Mouse (Mus musculus) Patski (cell line): ENCODE measurements around the gene Cdr2. TPM values are rescaled to one million over a fixed set of nuclear protein-coding genes. Genes with fewer than 3 reads are reported as not detected.
"Not testable (repeated sequence)": the region's sequence is repeated elsewhere in the genome, so short reads cannot be mapped to it uniquely, and the experiment has no call there.

ENCODE experiments used
- ATAC-seq: fragments of 100-300 bp; one replicate; pipeline ENCODE4 v1.8.0; 2021
- CTCF ChIA-PET: fragments of 350-600 bp; sonication (Branson Sonifier 250); formaldehyde crosslinking; loops from one replicate; lab custom pipeline; 2022; ENCODE audit warnings: inconsistent platforms; lab: Charles Lee
- POLR2A ChIA-PET: fragments of 350-600 bp; sonication (Branson Sonifier 250); formaldehyde crosslinking; loops from one replicate; lab custom pipeline; 2022; ENCODE audit warnings: antibody characterized with exemption, inconsistent platforms; lab: Charles Lee
- DNase-seq: peaks from one replicate; pipeline ENCODE4 v3.0.0-alpha.2; 2011; ENCODE audit warnings: low read depth, low spot score
- H3K27me3 ChIP-seq: fragments of 371-371 bp; one replicate; pipeline ENCODE4 v1.5.1; 2021
- CTCF ChIP-seq: fragments of 100-300 bp; IDR thresholded peaks from one replicate; pipeline ENCODE4 v1.5.1; 2021
- in situ Hi-C: fragments of 300-500 bp; cut with MboI; formaldehyde crosslinking; loops from 3 replicates; pipeline ENCODE4 v1.11.1; 2018; ENCODE audit warnings: low pct_unique_long_range_greater_than_20kb, mixed read lengths
- polyA plus RNA-seq: library from polyadenylated mRNA; unstranded; gene quantifications from one replicate; pipeline ENCODE4 v1.2.3, GENCODE M21; 2021

The Cdr2 gene
- polyA plus RNA-seq, 1 experiment from 2014 or later: 39.9 TPM

- no peak for DNase-seq
- in situ Hi-C loops: no loop called here
- no peaks in the 10 kb centered on the region for H3K27me3 ChIP-seq
- ChIA-PET CTCF (interaction anchor here (0.7 to 2.1 kb wide), 5 partner anchors 14 to 104 kb away, joined by 3 to 9 read pairs (median 3); no protein-coding TSS in a partner anchor), POLR2A (no interaction called here)
- no peak for ATAC-seq
- no peak for TF ChIP-seq CTCF
Measured at GRCm38 (mm10) chr7:120974001-120974400, 8.1 kb downstream of the Cdr2 start.

DNA sequence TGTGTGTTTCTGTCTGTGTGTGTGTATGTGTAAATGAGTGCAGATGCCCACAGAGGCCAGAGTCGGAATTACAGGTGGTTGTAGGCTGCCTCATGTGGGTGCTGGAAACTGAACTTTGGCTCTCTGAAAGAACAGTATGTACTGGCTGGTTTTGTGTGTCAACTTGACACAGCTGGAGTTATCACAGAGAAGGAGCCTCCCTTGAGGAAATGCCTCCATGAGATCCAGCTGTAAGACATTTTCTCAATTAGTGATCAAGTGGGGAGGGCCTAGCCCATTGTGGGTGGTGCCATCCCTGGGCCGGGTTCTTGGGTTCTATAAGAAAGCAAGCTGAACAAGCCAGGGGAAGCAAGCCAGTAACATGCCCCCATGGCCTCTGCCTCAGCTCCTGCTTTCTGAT lies 9.6 kb downstream of the Cdr2 start:
- DNase-seq, in situ Hi-C loops, H3K27me3 ChIP-seq, POLR2A ChIA-PET, ATAC-seq: not testable (repeated sequence)
- CTCF ChIA-PET: interaction anchor here (0.9 to 2.3 kb wide), 2 partner anchors 28 kb away, joined by 3 to 5 read pairs; no protein-coding TSS in a partner anchor

- no peak for ATAC-seq
Measured at GRCm38 (mm10) chr7:120970112-120970511, 12.0 kb downstream of the Cdr2 start.

DNA sequence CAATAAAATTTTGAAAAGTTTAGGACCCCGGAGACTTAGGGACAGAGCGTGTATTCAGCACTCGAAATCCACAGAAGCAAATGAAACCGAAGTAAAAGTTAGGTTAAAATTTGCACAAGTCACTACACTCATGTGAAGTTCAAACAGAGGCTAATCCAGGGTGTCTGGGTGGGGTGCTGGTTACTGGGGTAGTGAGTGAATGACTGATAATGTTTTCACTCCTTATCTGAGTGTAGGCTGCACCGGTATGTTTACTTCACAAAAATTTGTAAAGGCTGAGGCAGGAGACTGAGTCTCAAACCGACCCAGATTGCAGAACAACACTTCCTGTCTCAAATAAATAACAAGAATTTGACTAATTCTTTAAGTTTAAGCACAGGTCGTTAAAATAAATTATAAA lies 12.9 kb downstream of the Cdr2 start:
- in situ Hi-C loops: loop anchor here (10.0 kb wide), 1 partner anchor 96 kb away; no protein-coding TSS in a partner anchor
- H3K27me3 ChIP-seq: no peaks in the 10 kb centered on the region
- no peak for TF ChIP-seq CTCF
- ATAC-seq (no peak), DNase-seq (no peak)
- ChIA-PET CTCF (no interaction called here), POLR2A (no interaction called here)

More at GRCm38 (mm10) chr7:120970112-120970511, 12.0 kb downstream of the Cdr2 start:
- no peak for TF ChIP-seq CTCF
- in situ Hi-C loops: no loop called here
- CTCF ChIA-PET: interaction anchor here (1.0 to 1.6 kb wide), 2 partner anchors 8 to 17 kb away, joined by 3 to 5 read pairs; no protein-coding TSS in a partner anchor
- no peaks in the 10 kb centered on the region for H3K27me3 ChIP-seq
- DNase-seq: no peak
- POLR2A ChIA-PET: no interaction called here

DNA sequence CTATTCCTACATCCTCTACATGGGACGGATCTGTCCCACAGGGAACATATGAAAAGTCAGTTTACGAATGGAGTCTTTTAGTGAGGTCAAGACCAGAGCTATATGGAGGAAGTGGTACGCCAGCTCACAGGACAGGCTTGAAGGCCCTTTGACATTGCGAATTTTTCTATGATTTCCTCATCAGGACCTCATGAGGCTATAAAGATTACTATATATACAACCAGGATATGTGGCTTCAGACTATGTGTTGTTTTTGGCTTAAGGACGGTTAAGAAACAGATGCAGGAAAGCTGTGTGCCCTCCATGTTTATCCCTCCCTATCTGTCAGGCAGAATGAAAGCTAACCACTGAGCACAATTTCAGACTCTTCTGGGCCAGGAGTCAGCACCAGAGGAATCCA lies 19.0 kb downstream of the Cdr2 start:
- no peak for ATAC-seq
- no peak for TF ChIP-seq CTCF

DNA sequence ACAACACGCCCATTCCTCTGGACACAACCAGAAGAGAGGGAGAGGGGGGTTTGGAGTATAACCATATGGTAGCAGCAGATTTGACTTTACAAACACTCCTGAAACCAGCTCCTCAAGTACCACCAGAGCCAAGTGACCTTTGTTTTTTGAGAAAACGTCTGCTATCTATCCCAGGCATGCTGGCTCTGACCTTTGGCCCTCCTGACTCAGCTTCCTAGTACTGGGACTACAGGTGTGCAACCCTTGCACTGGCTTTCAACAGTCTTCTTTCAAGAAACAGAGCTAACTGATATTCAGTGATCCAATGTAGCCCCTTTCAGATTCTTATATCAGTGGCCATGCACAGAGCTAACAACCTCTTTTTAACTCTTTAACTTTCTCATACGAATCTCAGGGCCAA lies 20.2 kb downstream of the Cdr2 start:
- ATAC-seq: no peak
- POLR2A ChIA-PET: no interaction called here
- DNase-seq: no peak
- CTCF ChIA-PET: interaction anchor here (1.2 to 3.1 kb wide), 5 partner anchors 9 to 131 kb away, joined by 3 to 15 read pairs (median 5); no protein-coding TSS in a partner anchor
- TF ChIP-seq CTCF: no peak
- no peaks in the 10 kb centered on the region for H3K27me3 ChIP-seq
- in situ Hi-C loops: loop anchor here (10.0 kb wide), 1 partner anchor 103 kb away; no protein-coding TSS in a partner anchor

More for the DNA sequence above, 19.0 kb downstream of the Cdr2 start:
- in situ Hi-C loops: loop anchor here (10.0 kb wide), 1 partner anchor 102 kb away; no protein-coding TSS in a partner anchor
- H3K27me3 ChIP-seq: no peaks in the 10 kb centered on the region
- CTCF ChIA-PET: interaction anchor here (1.0 to 2.7 kb wide), 4 partner anchors 8 to 40 kb away, joined by 3 to 7 read pairs (median 4); no protein-coding TSS in a partner anchor
- DNase-seq: no peak
- POLR2A ChIA-PET: interaction anchor here (0.6 kb wide), 1 partner anchor 1745 kb away, joined by 4 read pairs; no protein-coding TSS in a partner anchor

DNA sequence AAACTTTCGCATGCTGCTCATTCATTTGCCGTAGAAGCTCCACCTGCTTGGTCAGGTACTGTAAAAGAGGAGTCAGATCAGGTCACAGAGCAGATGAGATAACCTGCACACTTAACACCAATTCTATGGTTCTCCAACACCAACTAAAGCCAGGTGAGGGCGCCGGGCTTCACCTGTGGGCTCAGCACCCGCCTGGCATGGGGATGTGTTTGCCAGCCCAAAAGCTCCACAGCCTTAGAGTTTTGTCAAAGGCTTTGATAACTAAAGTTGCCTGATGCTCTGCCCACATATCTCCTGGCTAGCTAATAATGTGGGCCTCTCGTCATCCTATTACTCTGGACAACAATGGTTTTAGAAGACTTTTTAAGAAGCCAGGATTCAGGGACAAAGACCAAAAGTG lies 21.5 kb downstream of the Cdr2 start:
- H3K27me3 ChIP-seq: no peaks in the 10 kb centered on the region
- TF ChIP-seq CTCF: peak; percentile 62
- no peak for ATAC-seq
- ChIA-PET CTCF (interaction anchor here (0.6 to 3.1 kb wide), 11 partner anchors 9 to 140 kb away, joined by 3 to 15 read pairs (median 3); no protein-coding TSS in a partner anchor), POLR2A (interaction anchor here (0.6 to 1.0 kb wide), 3 partner anchors 20 to 54 kb away, joined by 3 read pairs; no protein-coding TSS in a partner anchor)
- DNase-seq: no peak
- in situ Hi-C loops: loop anchor here (10.0 kb wide), 1 partner anchor 104 kb away; no protein-coding TSS in a partner anchor

- no peak for TF ChIP-seq CTCF
- in situ Hi-C loops: loop anchor here (10.0 kb wide), 1 partner anchor 105 kb away; no protein-coding TSS in a partner anchor
- POLR2A ChIA-PET: interaction anchor here (0.6 to 1.0 kb wide), 2 partner anchors 21 to 33 kb away, joined by 3 read pairs; no protein-coding TSS in a partner anchor
- ATAC-seq (no peak), DNase-seq (no peak)
- H3K27me3 ChIP-seq: no peaks in the 10 kb centered on the region
- CTCF ChIA-PET: interaction anchor here (0.7 to 3.1 kb wide), 10 partner anchors 15 to 140 kb away, joined by 3 to 15 read pairs (median 4); no protein-coding TSS in a partner anchor
Measured at GRCm38 (mm10) chr7:120960116-120960515, 22.0 kb downstream of the Cdr2 start.

DNA sequence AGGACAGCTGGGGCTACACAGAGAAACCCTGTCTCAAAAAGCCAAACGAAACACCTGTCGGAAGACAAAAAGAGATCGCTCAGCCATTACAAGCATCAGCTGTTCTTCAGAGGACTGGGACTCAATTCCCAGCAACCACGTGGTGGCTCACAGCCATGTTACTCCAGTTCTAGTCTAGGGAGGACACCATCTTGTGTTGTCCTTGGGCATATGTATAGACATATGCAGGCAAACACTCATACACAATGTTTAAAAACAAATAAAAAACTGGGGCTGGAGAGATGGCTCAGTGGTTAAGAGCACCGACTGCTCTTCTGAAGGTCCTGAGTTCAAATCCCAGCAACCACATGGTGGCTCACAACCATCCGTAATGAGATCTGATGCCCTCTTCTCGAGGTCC lies 28.5 kb downstream of the Cdr2 start:
- DNase-seq, ATAC-seq, POLR2A ChIA-PET, in situ Hi-C loops, H3K27me3 ChIP-seq: not testable (repeated sequence)
- CTCF ChIA-PET: interaction anchor here (0.5 to 1.7 kb wide), 2 partner anchors 10 to 19 kb away, joined by 3 to 5 read pairs; no protein-coding TSS in a partner anchor

GRCm38 (mm10) chr7:120943936-120944509 lies 38.1 kb downstream of the Cdr2 start:
- peak; percentile 28 for DNase-seq
- in situ Hi-C loops: no loop called here
- no peak for ATAC-seq
- ChIA-PET CTCF (interaction anchor here (0.7 to 1.8 kb wide), 6 partner anchors 9 to 125 kb away, joined by 3 to 5 read pairs (median 4); no protein-coding TSS in a partner anchor), POLR2A (no interaction called here)
- no peak for TF ChIP-seq CTCF
- H3K27me3 ChIP-seq: no peaks in the 10 kb centered on the region
